Mouse (Mus musculus) heart, postnatal 10 days (tissue): ENCODE results near the gene Ppara. TPM values are rescaled to one million over a fixed set of nuclear protein-coding genes. Genes with fewer than 3 reads are reported as not detected.

ENCODE experiments used
- DNase-seq, 2 experiments: peaks; one replicate each; pipeline ENCODE4 v3.0.0; 2021
- intact Hi-C: fragments of 180-260 bp; cut with DNase I; formaldehyde crosslinking; loops from one replicate; pipeline ENCODE4 v1.15.1; 2025
- total RNA-seq, 2 experiments: library from RNA; stranded (reverse); gene quantifications; 2 replicates each; pipeline ENCODE4 v1.2.3; 2021

The Ppara gene
- total RNA-seq, 2 experiments from 2014 or later = 39.2 to 52.4 TPM

GRCm38 (mm10) chr15:85787482-85787881, 52.7 kb downstream of the Ppara start:
- no peak for DNase-seq
- intact Hi-C loops = no loop called here

GRCm38 (mm10) chr15:85788051-85788450, 53.3 kb downstream of the Ppara start:
- DNase-seq = no peak
- intact Hi-C loops = no loop called here

- intact Hi-C loops = no loop called here
- no peak for DNase-seq
These were observed 53.9 kb downstream of the Ppara start for GRCm38 (mm10) chr15:85788633-85789032.

- DNase-seq = no peak
- intact Hi-C loops = no loop called here
These were observed 56.7 kb downstream of the Ppara start for GRCm38 (mm10) chr15:85791449-85791848.

DNA sequence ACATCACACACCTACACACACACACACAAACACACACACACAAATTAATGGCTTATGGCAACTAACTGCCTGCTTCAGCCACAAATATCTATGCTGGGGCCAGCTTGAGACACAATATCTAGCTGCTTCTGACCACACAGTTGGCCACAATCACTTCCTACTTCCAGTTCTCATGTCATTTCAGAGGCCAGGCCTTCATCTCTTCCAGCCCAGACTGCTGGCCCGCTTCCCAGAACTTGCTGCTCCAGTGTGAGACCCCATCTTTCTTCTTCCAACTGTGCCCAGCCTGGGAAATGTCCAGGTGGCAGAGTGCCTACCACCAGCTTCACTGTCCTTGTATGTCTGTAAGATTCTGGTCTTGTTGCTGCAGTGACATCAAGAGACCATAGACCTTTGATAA, 58.0 kb downstream of the Ppara start:
- intact Hi-C loops = no loop called here
- peak; percentile 87 to 91 for DNase-seq

DNA sequence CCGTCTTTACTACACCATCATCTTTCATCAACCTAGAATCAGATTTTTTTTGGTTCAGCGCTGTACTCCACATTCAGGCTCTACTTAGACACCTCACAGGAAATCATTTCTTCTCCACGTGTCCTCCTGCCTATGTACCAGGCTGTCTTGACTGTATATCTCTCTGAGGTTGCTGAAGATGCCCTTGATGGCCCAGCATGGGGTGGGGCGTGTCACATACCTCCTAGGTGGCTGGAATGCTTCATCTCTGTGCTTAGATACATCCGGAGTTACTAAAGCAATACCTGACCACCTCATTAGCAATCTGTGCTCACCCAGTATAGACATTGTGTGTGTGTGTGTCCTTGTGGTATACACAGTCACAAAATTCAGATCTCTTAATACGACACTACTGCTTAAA, 60.7 kb downstream of the Ppara start:
- intact Hi-C loops = loop anchor here (5.0 kb wide), 1 partner anchor 58 kb away; no protein-coding TSS in a partner anchor
- DNase-seq = no peak

DNA sequence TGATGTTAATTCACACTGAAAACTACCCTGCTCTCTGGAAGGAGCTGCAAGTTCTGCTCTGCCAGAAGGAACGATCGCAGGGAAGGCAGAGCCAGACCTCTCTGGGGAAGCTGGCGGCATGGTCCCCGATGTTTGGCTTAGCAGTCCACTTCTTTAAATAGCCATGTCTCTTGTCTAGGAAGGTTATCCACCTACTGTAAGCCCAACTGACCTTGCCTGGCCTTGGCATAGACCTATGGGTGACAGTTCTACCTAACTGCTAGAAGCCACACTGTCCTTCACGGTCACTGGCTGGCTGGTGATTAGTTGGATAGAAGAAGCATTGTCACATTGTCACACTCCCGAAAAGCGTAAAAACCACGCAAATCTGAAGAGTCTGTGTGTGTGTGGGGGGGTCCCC, 63.9 kb downstream of the Ppara start:
- intact Hi-C loops = loop anchor here (5.0 kb wide), 1 partner anchor 61 kb away; no protein-coding TSS in a partner anchor
- peak; percentile 65 to 77 for DNase-seq

GRCm38 (mm10) chr15:85802931-85803330, 68.1 kb downstream of the Ppara start:
- intact Hi-C loops = no loop called here
- peak; percentile 71 to 80 for DNase-seq

GRCm38 (mm10) chr15:85806886-85807285, 72.1 kb downstream of the Ppara start:
- no peak for DNase-seq
- intact Hi-C loops = no loop called here

DNA sequence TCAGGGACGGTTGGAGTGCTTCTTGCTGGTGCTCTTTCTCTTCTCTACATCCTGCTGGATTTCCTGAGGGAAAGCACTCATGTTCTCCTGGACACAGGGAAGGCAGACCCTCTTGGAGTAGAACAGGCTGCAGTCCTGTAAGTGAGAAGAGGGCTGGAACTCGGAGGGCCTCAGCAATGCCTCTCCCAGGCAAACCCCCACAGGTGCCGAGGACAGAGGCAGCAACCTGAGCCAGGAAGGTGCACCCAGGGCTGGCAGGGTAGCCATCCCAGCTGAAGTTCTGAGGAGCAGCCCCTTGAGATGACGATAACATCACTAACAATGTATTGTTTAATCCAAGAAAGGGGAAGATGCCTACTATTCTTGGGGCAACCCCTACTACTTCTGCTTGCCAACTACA, 72.6 kb downstream of the Ppara start:
- intact Hi-C loops = no loop called here
- no peak for DNase-seq

GRCm38 (mm10) chr15:85808031-85808430, 73.2 kb downstream of the Ppara start:
- intact Hi-C loops = no loop called here
- DNase-seq = no peak

GRCm38 (mm10) chr15:85808434-85808833, 73.7 kb downstream of the Ppara start:
- intact Hi-C loops = no loop called here
- DNase-seq = peak in 1 of 2 experiments; percentile 36

DNA sequence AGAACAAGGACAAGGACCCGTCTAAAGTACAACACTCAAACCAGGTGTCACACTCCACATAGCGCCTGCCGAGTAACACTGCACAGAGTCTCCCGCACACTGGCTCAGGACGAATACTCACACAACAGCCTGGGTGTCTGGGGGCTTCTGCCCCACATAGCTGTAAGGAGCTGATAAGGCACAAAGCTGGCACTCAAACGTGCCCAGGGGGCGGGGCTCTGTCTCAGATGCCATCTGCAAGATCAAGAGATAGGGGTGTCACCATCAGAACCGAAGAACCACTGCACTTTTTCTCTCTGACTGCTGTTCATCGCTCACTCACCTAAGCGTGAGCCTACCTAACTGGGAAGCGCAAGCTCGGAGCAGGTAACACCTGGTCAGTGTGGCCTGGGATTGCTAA, 74.3 kb downstream of the Ppara start:
- intact Hi-C loops = no loop called here
- DNase-seq = no peak

DNA sequence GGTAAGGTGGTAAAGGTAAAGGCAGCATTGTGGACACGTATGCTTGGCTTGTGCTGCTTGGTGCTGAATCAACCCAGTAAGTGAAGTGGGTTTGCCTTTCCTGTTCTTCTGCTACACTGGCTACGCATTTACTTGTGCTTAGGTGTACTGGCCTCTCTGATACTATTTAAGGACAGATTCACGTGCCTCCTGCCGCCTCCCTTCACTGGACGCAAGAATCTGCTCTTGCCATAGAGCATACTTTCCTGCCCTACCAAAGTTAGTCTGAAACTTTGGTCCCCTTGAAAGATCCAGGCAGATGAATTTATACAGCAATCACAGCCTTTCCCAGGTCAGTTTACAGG, 75.7 kb downstream of the Ppara start:
- DNase-seq = no peak

GRCm38 (mm10) chr15:85810806-85811521, 76.2 kb downstream of the Ppara start:
- intact Hi-C loops = loop anchor here (2.0 kb wide), 2 partner anchors 76 to 94 kb away; partner anchors contain the start of gene Ppara
- DNase-seq = peak; percentile 91 to 94

More for the DNA sequence above, 75.7 kb downstream of the Ppara start:
- intact Hi-C loops = loop anchor here (2.0 kb wide), 2 partner anchors 76 to 94 kb away; partner anchors contain the start of gene Ppara

DNA sequence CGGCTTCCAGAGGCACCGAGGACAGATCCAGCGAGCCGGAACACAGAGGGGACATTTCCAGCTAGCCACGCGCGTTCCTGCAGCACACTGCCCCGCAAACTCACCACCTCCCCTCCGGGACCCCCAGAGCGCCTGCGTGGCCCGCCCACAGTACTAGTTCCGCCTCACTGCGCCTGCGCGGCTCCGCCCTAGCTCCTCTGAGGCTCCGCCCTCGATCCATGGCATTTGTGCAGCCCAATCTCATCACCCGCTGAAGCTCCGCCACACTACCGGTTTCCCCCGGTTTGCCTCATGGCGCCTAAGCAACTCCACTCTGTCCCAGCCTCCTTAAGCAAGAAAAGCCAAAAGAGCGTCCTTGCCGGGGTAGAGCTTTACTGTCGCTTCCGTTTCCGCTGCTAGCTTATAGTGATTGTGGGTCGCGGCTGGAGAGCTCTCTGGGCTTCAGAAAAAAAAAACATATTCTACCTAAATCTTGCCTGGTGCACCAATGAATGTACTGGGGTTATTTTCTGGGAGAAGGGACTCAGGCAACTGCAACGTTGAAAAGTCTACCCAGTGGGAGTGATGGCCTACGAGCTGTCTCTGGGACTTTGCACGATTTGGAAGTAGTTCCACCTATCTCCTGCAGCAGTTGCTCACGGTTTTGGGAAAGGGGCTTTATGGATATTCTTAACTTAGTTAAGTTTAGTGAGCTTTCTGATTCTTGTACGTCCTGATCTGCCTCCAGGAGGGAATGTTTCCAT, 76.9 kb downstream of the Ppara start, which contains the start of gene Cdpf1:
Cdpf1 (minus strand) TSS at position 163 of the 743 bp plus-strand sequence.
- DNase-seq = peak; percentile 100
- intact Hi-C loops = loop anchor here (2.0 kb wide), 2 partner anchors 77 to 95 kb away; partner anchors contain the start of gene Ppara

DNA sequence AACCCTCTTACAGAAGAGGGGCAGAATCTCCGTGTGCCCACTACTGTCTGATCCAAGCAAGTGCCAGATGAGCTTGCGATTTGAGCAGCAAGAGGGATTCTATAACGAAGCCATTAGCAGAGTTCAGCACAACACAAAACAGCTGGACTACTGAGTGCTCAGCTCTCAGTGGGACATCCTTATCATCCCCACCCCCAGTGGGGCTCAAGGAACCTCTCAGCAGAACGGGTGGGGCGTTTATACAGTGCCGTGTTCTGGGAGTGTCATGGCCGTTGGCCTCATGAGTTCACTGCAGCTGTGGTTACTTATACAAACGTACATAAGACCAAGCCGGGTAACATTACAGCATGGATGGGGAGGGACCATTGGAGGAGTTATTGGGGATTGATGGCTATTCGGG, 78.6 kb downstream of the Ppara start:
- DNase-seq = no peak
- intact Hi-C loops = no loop called here

- intact Hi-C loops = no loop called here
- DNase-seq = peak; percentile 67 to 68
These were observed 86.6 kb downstream of the Ppara start, which contains the start of gene Pkdrej for GRCm38 (mm10) chr15:85821203-85822010. TSS of gene Pkdrej (minus strand) at chr15:85821734.

GRCm38 (mm10) chr15:85822011-85822359, 87.2 kb downstream of the Ppara start:
- intact Hi-C loops = no loop called here

GRCm38 (mm10) chr15:85826676-85827075, 91.9 kb downstream of the Ppara start:
- no peak for DNase-seq
- intact Hi-C loops = no loop called here

More at GRCm38 (mm10) chr15:85822011-85822359, 87.2 kb downstream of the Ppara start:
- no peak for DNase-seq

DNA sequence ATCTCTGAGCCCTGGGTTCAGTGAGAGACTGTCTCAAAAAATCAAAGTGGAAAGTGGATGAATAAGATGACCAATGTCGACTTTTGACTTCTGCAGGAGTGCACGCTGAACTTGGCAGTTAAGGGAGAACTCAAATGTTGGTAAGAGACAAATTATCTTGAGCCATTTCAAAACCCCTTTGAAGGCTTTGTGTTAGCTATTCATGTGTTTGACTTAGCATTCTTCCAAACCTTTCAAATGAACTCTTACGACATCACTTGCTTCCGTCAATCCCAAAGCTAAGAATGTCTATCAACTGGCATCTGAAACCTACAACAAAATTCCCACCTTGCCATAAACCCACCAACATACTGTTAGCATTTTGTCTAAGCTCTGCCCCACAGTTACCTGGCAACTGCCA, 93.3 kb downstream of the Ppara start:
- intact Hi-C loops = no loop called here
- no peak for DNase-seq
